Mouse (Mus musculus) adrenal gland, adult 18-20 months (tissue): ENCODE measurements around the gene Dpf1. TPM values are rescaled to one million over a fixed set of nuclear protein-coding genes. Genes with fewer than 3 reads are reported as not detected.

Experiments used
- DNase-seq, 2 experiments: peaks; one replicate each; pipeline ENCODE4 v3.0.0; 2021 to 2022; ENCODE audit warnings: low spot score in 2 of 2
- long read RNA-seq, 2 experiments: library from polyadenylated mRNA; stranded (forward); transcript quantifications; one replicate each; pipeline ENCODE4 v2.0.0; 2021
- total RNA-seq, 2 experiments: library from RNA; stranded (reverse); gene quantifications; 1 replicate in 1 of 2; 2 replicates in 1 of 2; pipeline ENCODE4 v1.2.3; 2021

Gene Dpf1
- 1 to 10 TPM; 1.8 to 4.5 TPM for total RNA-seq
- long read RNA-seq, experiment 1, partial matches to known transcripts = 1 of 2 reads
- long read RNA-seq, experiment 1, other reads (novel, unspliced or antisense) = 1 of 2 reads
- long read RNA-seq, experiment 2, partial matches to known transcripts = 1 of 5 reads
- long read RNA-seq, experiment 2, other reads (novel, unspliced or antisense) = 3 of 5 reads

GRCm38 (mm10) chr7:29303738-29304462 is at the start of gene Dpf1:
Dpf1 (plus strand) TSS chr7:29303951.
- DNase-seq = peak; percentile 56 to 62

- DNase-seq = no peak
Measured at GRCm38 (mm10) chr7:29255875-29256274, 47.9 kb upstream of the Dpf1 start.

- no peak for DNase-seq
Measured at GRCm38 (mm10) chr7:29257368-29257767, 46.4 kb upstream of the Dpf1 start.

GRCm38 (mm10) chr7:29259781-29260730 is 43.7 kb upstream of the Dpf1 start:
- no peak for DNase-seq

- no peak for DNase-seq
Measured at GRCm38 (mm10) chr7:29262151-29262550, 41.6 kb upstream of the Dpf1 start.

GRCm38 (mm10) chr7:29263831-29264230 is 39.9 kb upstream of the Dpf1 start:
- DNase-seq = no peak

- DNase-seq = no peak
Measured at GRCm38 (mm10) chr7:29265636-29266035, 38.1 kb upstream of the Dpf1 start.

GRCm38 (mm10) chr7:29266931-29267330 is 36.8 kb upstream of the Dpf1 start:
- no peak for DNase-seq

- no peak for DNase-seq
Measured at GRCm38 (mm10) chr7:29270445-29270844, 33.3 kb upstream of the Dpf1 start.

- DNase-seq = no peak
Measured at GRCm38 (mm10) chr7:29271687-29272465, 31.9 kb upstream of the Dpf1 start.

- DNase-seq = no peak
Measured at GRCm38 (mm10) chr7:29276715-29277114, 27.0 kb upstream of the Dpf1 start.

- DNase-seq = no peak
Measured at GRCm38 (mm10) chr7:29277510-29277909, 26.2 kb upstream of the Dpf1 start.

- no peak for DNase-seq
Measured at GRCm38 (mm10) chr7:29279261-29279660, 24.5 kb upstream of the Dpf1 start.

GRCm38 (mm10) chr7:29279924-29280323 is 23.8 kb upstream of the Dpf1 start:
- peak in 1 of 2 experiments; percentile 24 for DNase-seq

GRCm38 (mm10) chr7:29280801-29281200 is 22.9 kb upstream of the Dpf1 start:
- DNase-seq = no peak

- peak; percentile 63 to 78 for DNase-seq
Measured at GRCm38 (mm10) chr7:29281201-29282073, 22.3 kb upstream of the Dpf1 start, which contains the start of gene Spint2. Spint2 (minus strand) TSS chr7:29281912.

- DNase-seq = no peak
Measured at GRCm38 (mm10) chr7:29282074-29282554, 21.6 kb upstream of the Dpf1 start.

GRCm38 (mm10) chr7:29283876-29284275 is 19.9 kb upstream of the Dpf1 start:
- DNase-seq = no peak

GRCm38 (mm10) chr7:29284523-29284922 is 19.2 kb upstream of the Dpf1 start:
- DNase-seq = no peak

- no peak for DNase-seq
Measured at GRCm38 (mm10) chr7:29287481-29287880, 16.3 kb upstream of the Dpf1 start.
